Mouse (Mus musculus): ENCODE results near the gene Gm12569.

DNA sequence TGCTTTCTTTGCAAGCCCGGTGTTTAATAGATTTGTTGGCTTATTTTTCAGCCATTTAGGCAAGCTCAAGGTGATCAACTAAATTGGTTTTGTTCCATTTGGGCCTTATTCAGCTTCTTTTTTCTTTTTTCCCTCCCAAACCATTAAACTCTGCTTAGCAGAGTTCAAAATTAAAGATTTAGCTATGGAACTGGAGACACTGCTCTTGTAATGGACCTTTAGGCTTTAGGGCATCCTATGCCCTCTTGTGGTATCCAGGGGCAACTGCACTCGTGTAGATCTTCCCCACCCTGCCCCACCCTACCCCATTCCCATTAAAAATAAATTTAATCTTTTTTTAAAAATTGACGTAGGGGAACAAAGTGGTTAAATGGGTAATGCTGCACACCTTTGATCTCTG lies 45.1 kb downstream of the Gm12569 start:
- TF ChIP-seq GATA1 (IDR thresholded peaks at IDR 0.05; ENCODE audit: borderline replicate concordance, low read length) (no peak), FLI1 (IDR thresholded peaks at IDR 0.05; ENCODE audit: low read length) (no peak)
